Mouse (Mus musculus) layer of hippocampus, adult 18-20 months (tissue): ENCODE data around the gene Stkld1. TPM values are rescaled to one million over a fixed set of nuclear protein-coding genes. Genes with fewer than 3 reads are reported as not detected.

Experiments
- DNase-seq, 2 experiments: peaks; one replicate each; pipeline ENCODE4 v3.0.0; 2022; ENCODE audit warnings: low spot score in 2 of 2
- total RNA-seq, 2 experiments: library from RNA; stranded (reverse); gene quantifications; 2 replicates each; pipeline ENCODE4 v1.2.3; 2021

Gene Stkld1
- total RNA-seq, 2 experiments from 2014 or later, result 0.15 to 0.30 TPM

- DNase-seq, result peak; percentile 95 to 96
These were observed 30.3 kb downstream of the Stkld1 start, which contains the start of gene Rexo4 for GRCm38 (mm10) chr2:26963923-26964723. Gene Rexo4, minus strand, starts transcription at chr2:26964386.

GRCm38 (mm10) chr2:26964724-26965370 lies 31.0 kb downstream of the Stkld1 start:
- DNase-seq, result no peak

DNA sequence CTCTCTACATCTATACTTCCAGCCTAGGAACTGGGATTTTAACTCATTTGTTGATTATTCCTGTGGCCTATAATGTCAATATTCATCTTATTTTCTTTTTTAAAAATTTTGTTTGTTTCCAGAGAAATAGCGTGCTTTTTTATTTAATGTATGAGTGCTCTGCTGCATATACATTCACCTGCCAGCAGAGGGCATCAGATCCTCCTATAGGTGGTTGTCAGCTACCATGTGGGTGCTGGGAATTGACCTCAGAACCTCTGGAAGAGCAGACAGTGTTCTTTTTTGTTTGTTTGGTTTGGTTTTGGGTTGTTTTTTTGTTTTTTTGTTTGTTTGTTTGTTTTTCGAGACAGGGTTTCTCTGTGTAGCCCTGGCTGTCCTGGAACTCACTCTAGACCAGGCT lies 33.4 kb downstream of the Stkld1 start:
- no peak for DNase-seq

DNA sequence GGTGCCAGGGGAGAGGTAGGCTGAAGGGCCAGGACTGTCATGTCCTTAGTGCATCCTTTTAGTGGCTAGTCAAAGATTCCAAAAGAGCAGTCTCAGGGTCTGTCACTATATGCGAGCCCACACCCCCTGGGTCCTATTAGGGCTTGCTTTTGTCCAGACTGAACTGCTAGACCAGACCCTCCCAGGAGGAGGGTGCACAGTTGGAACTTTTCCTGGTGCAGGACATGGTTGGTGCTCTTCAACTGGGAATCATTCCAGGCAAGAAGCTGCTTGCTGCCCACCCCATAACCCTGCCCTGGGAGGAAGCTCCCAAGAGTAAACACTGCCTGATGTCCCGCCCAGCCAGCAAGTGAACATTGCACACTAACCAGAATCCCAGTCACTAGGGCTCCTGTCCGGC lies 39.3 kb downstream of the Stkld1 start, which contains the start of gene Adamts13:
TSS of gene Adamts13 (plus strand) at position 301 of the 400 bp plus-strand sequence.
- DNase-seq, result no peak

- no peak for DNase-seq
These were observed 40.1 kb downstream of the Stkld1 start for GRCm38 (mm10) chr2:26973960-26974359.

- DNase-seq, result no peak
These were observed 46.5 kb downstream of the Stkld1 start for GRCm38 (mm10) chr2:26980361-26980760.

GRCm38 (mm10) chr2:26984179-26984578 lies 50.3 kb downstream of the Stkld1 start:
- DNase-seq, result no peak

DNA sequence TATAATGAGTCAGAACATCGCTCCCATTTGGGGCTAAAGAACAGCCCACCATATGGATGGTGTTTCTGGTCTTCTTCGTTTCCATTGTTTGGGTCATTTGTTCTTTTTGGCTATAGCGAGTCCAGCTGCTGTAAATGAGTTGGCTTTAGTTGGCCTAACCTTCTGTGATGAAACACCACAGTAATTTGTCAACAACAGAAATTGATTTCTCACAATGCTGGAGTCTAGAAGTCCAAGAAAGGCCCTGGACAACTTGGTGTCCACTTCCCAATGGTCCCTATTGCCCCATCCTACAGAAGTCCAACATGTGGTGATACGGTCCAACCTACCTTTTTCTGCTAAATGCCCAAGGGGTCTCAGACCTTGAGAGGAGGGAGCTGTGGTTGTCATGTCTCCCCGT lies 50.8 kb downstream of the Stkld1 start:
- no peak for DNase-seq

DNA sequence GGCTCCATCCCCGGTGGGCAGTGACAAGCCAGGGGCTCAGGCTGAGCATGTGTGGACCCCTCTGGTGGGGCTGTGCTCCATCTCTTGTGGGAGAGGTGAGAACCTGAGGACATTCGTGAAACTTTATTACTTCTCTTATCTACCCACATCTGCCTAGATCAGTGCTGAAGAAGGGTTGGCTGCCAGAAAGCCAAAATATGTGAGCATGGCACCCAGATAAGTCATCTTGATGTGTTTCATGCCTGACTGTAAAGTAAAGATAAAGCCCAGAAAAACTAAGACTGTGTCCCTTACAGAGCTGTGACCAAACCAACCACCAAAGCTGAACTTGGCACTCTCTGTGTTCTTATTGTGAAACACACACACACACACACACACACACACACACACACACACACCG lies 60.1 kb downstream of the Stkld1 start:
- no peak for DNase-seq

GRCm38 (mm10) chr2:26997498-26997897 lies 63.7 kb downstream of the Stkld1 start:
- DNase-seq, result no peak

DNA sequence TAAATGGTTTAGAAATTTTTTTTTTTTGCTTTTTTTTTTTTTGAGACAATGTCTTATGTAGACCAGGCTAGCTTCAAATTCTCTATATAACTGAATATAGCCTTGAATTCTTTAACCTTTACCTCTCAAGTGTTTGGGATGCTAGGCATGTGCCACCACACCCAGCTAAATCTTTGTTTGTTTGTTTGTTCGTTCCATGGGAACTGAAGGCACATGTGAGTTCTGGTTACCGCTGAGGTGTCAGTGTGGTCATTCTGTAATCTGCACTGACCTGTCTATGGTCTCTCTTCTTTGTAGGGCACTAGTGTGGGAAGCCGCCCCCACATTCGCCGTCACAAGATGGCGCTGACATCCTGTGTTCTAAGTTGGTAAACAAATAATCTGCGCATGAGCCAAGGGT lies 64.1 kb downstream of the Stkld1 start:
- DNase-seq, result no peak

Other genes starting within 250 kb of the Stkld1 start
- not detected for gene Abo, start 69.1 kb upstream of the Stkld1 start, total RNA-seq
- 10 to 100 TPM; 26.4 to 29.0 TPM for gene Surf6, start 31.2 kb upstream of the Stkld1 start, total RNA-seq
- 10 to 100 TPM; 47.5 to 50.1 TPM for gene Med22, start 23.4 kb upstream of the Stkld1 start, total RNA-seq
- gene Rpl7a, start 23.3 kb upstream of the Stkld1 start, total RNA-seq, result 100 to 1,000 TPM; 253 to 258 TPM
- 10 to 100 TPM; 34.2 to 36.5 TPM for gene Surf2, start 17.7 kb upstream of the Stkld1 start, total RNA-seq
- 100 to 1,000 TPM; 109 to 111 TPM for gene Surf1, start 17.5 kb upstream of the Stkld1 start, total RNA-seq
- 10 to 100 TPM; 52.0 to 56.2 TPM for gene Surf4, start 119 bp upstream of the Stkld1 start, total RNA-seq
- gene Rexo4, start 30.3 kb downstream of the Stkld1 start, total RNA-seq, result 10 to 100 TPM; 59.0 to 63.7 TPM
- 1 to 10 TPM; 1.0 to 1.4 TPM for gene Adamts13, start 39.4 kb downstream of the Stkld1 start, total RNA-seq
- gene Cacfd1, start 75.9 kb downstream of the Stkld1 start, total RNA-seq, result 10 to 100 TPM; 39.3 to 43.6 TPM
- gene Slc2a6, start 94.0 kb downstream of the Stkld1 start, total RNA-seq, result 10 to 100 TPM; 31.7 to 34.6 TPM
- gene Mymk, start 138.1 kb downstream of the Stkld1 start, total RNA-seq, result under 1 TPM; 0.69 to 0.91 TPM
- gene Adamtsl2, start 145.3 kb downstream of the Stkld1 start, total RNA-seq, result 10 to 100 TPM; 13.2 to 13.7 TPM
- gene Fam163b, start 208.4 kb downstream of the Stkld1 start, total RNA-seq, result 100 to 1,000 TPM; 118 to 119 TPM
- under 1 TPM; 0.25 to 0.27 TPM for gene Dbh, start 231.2 kb downstream of the Stkld1 start, total RNA-seq